In genomic region chr4:106704416-106704815, GRCm38 (mm10) we compare ENCODE assay signal across 11 mouse cellular contexts. TPM values are rescaled to one million over a fixed set of nuclear protein-coding genes. Genes with fewer than 3 reads are reported as not detected.
DNase-seq lines count a peak whose midpoint lies in the region; ATAC-seq lines count a peak whose summit lies in the region.
"Had no signal": no experiment of that assay in that cellular context is flagged by ENCODE, and none has a peak within 500 bp of the region (broad histone marks: within the 10 kb centered on the region; RNA-seq: fewer than 3 reads in every experiment).

No protein-coding gene starts in this region.

- intact Hi-C loops in left cerebral cortex, postnatal 10 days (cut with DNase I), result no loop called here

- DNase-seq in ES-CJ7 (ENCODE audit: low read depth, low spot score), result peak; percentile 11
- DNase-seq in cerebellum, postnatal 14 days, result peak; percentile 73 to 80
- DNase-seq in left cerebral cortex, postnatal 10 days (ENCODE audit: extremely low spot score in 1 of 2, low spot score in 2 of 2), result peak; percentile 53 to 55
- DNase-seq in thymus, postnatal 14 days, result no peak

- no peaks in the 10 kb centered on the region for H3K9me3 ChIP-seq in hindbrain, embryonic 16.5 days (ENCODE audit: control insufficient read depth, low read length)
- H3K9me3 ChIP-seq in heart, embryonic 12.5 days (replicated peaks), result no peaks in the 10 kb centered on the region
- H3K9me3 ChIP-seq: embryonic facial prominence, embryonic 15.5 days; G1E had no signal

- H3K9ac ChIP-seq in hindbrain, embryonic 16.5 days (ENCODE audit: low read depth, low read length), result peak overlapping the region; percentile 13; the same call in 1 of the 2 replicates
- no peak overlapping the region for H3K9ac ChIP-seq in heart, embryonic 12.5 days
- H3K9ac ChIP-seq: embryonic facial prominence, embryonic 15.5 days had no signal

- peaks cover 32% of the 10 kb centered on the region for H3K4me1 ChIP-seq in hindbrain, embryonic 16.5 days (ENCODE audit: control insufficient read depth, insufficient read depth, low read depth, low read length)
- peaks cover 10% of the 10 kb centered on the region; the same call in 1 of the 2 replicates for H3K4me1 ChIP-seq in heart, embryonic 12.5 days (replicated peaks)

- H3K4me2 ChIP-seq in hindbrain, embryonic 16.5 days (ENCODE audit: low read length), result no peak overlapping the region
- H3K4me2 ChIP-seq in heart, embryonic 12.5 days, result no peak overlapping the region
- H3K4me2 ChIP-seq: embryonic facial prominence, embryonic 15.5 days had no signal

- peak; percentile 60 for ATAC-seq in hindbrain, embryonic 16.5 days
- ATAC-seq in inflammation-experienced regulatory T-cells, adult 6 months, result no peak
- ATAC-seq in heart, embryonic 12.5 days (ENCODE audit: insufficient number of reproducible peaks, low FRiP score), result no peak
- ATAC-seq in granulocyte monocyte progenitor cell, adult 5-6 weeks (replicated peaks; ENCODE audit: poor library complexity, severe bottlenecking), result no peak

- no peak overlapping the region for H3K4me3 ChIP-seq in hindbrain, embryonic 16.5 days (ENCODE audit: low read length)
- H3K4me3 ChIP-seq in heart, embryonic 12.5 days, result no peak overlapping the region
- H3K4me3 ChIP-seq: embryonic facial prominence, embryonic 15.5 days had no signal

- H3K36me3 ChIP-seq in hindbrain, embryonic 16.5 days (ENCODE audit: control insufficient read depth, insufficient read depth, low read length), result no peaks in the 10 kb centered on the region
- H3K36me3 ChIP-seq in heart, embryonic 12.5 days, result no peaks in the 10 kb centered on the region
- H3K36me3 ChIP-seq: embryonic facial prominence, embryonic 15.5 days; G1E had no signal

- H3K27ac ChIP-seq in hindbrain, embryonic 16.5 days (ENCODE audit: low read depth, low read length), result peak overlapping the region; percentile 67
- H3K27ac ChIP-seq in heart, embryonic 12.5 days (ENCODE audit: poor library complexity, severe bottlenecking), result no peak overlapping the region
- H3K27ac ChIP-seq: embryonic facial prominence, embryonic 15.5 days had no signal

- 27% methylated on average over 11 of the region's 11 CpGs for WGBS in hindbrain, embryonic 16.5 days
- 62% methylated on average over 11 of the region's 11 CpGs for WGBS in heart, embryonic 12.5 days

- H3K27me3 ChIP-seq in hindbrain, embryonic 16.5 days (replicated peaks; ENCODE audit: control insufficient read depth, insufficient read depth, low read length), result no peaks in the 10 kb centered on the region; the same call in 1 of the 2 replicates
- peaks cover 32% of the 10 kb centered on the region for H3K27me3 ChIP-seq in heart, embryonic 12.5 days (replicated peaks)
- H3K27me3 ChIP-seq: embryonic facial prominence, embryonic 15.5 days had no signal

RNA-seq across cellular contexts. Expression of gene Ttc4, which starts 25.7 kb away (rescaled TPM):
- polyA plus RNA-seq in hindbrain, embryonic 16.5 days (2015; fragmentation: Nextera tagmentation; extraction: Ambion mirVana), result 140 and 152 TPM in 2 replicates
- 10 to 100 TPM; 44.8 to 45.4 TPM for total RNA-seq in left cerebral cortex, postnatal 10 days (2021)
- polyA plus RNA-seq in inflammation-experienced regulatory T-cells, adult 6 months (2017; shearing (Covaris generic)), result 10 to 100 TPM; 40.1 to 63.1 (median 60.4) TPM
- polyA plus RNA-seq in heart, embryonic 12.5 days (2016; fragmentation: Nextera tagmentation; extraction: Ambion mirVana), result 55.6 and 57.7 TPM in 2 replicates
- total RNA-seq in granulocyte monocyte progenitor cell, adult 5-6 weeks (2014; fragmentation: Nextera tagmentation), result 32.9 and 48.9 TPM in 2 replicates
- 31.5 and 32.6 TPM in 2 replicates for total RNA-seq in granulocyte monocyte progenitor cell, adult 5-6 weeks (2017)

RNA-seq across cellular contexts. Expression of gene Mroh7, which starts 26.3 kb away (rescaled TPM):
- 0.41 and 1.2 TPM in 2 replicates for polyA plus RNA-seq in hindbrain, embryonic 16.5 days (2015; fragmentation: Nextera tagmentation; extraction: Ambion mirVana)
- 1 to 10 TPM; 1.7 to 2.7 TPM for total RNA-seq in left cerebral cortex, postnatal 10 days (2021)
- not detected for polyA plus RNA-seq in inflammation-experienced regulatory T-cells, adult 6 months (2017; shearing (Covaris generic))
- polyA plus RNA-seq in heart, embryonic 12.5 days (2016; fragmentation: Nextera tagmentation; extraction: Ambion mirVana), result 0.35 and 0.80 TPM in 2 replicates
- not detected in 2 replicates for total RNA-seq in granulocyte monocyte progenitor cell, adult 5-6 weeks (2014; fragmentation: Nextera tagmentation)
- not detected in 2 replicates for total RNA-seq in granulocyte monocyte progenitor cell, adult 5-6 weeks (2017)
- polyA plus RNA-seq: G1E had no signal

RNA-seq across cellular contexts. Expression of gene Fam151a, which starts 29.3 kb away (rescaled TPM):
- polyA plus RNA-seq in hindbrain, embryonic 16.5 days (2015; fragmentation: Nextera tagmentation; extraction: Ambion mirVana), result not detected in 2 replicates
- not detected for total RNA-seq in left cerebral cortex, postnatal 10 days (2021)
- polyA plus RNA-seq in inflammation-experienced regulatory T-cells, adult 6 months (2017; shearing (Covaris generic)), result not detected
- 0.13 TPM in 1 of 2 replicates, not detected in the other for polyA plus RNA-seq in heart, embryonic 12.5 days (2016; fragmentation: Nextera tagmentation; extraction: Ambion mirVana)
- total RNA-seq in granulocyte monocyte progenitor cell, adult 5-6 weeks (2014; fragmentation: Nextera tagmentation), result not detected in 2 replicates
- not detected in 2 replicates for total RNA-seq in granulocyte monocyte progenitor cell, adult 5-6 weeks (2017)
- total RNA-seq: G1E; liver, adult 2 months had no signal
- polyA plus RNA-seq: G1E; liver, adult 2 months had no signal

RNA-seq across cellular contexts. Expression of gene Pars2, which starts 53.5 kb away (rescaled TPM):
- polyA plus RNA-seq in hindbrain, embryonic 16.5 days (2015; fragmentation: Nextera tagmentation; extraction: Ambion mirVana), result 9.3 and 10.8 TPM in 2 replicates
- 1 to 10 TPM; 6.4 to 8.2 TPM for total RNA-seq in left cerebral cortex, postnatal 10 days (2021)
- polyA plus RNA-seq in inflammation-experienced regulatory T-cells, adult 6 months (2017; shearing (Covaris generic)), result 10 to 100 TPM in 2 of 3 experiments, 1 to 10 TPM in 1; 9.6 to 12.1 (median 10.0) TPM
- polyA plus RNA-seq in heart, embryonic 12.5 days (2016; fragmentation: Nextera tagmentation; extraction: Ambion mirVana), result 12.3 and 13.6 TPM in 2 replicates
- total RNA-seq in granulocyte monocyte progenitor cell, adult 5-6 weeks (2014; fragmentation: Nextera tagmentation), result 11.2 and 18.2 TPM in 2 replicates
- 8.2 and 13.9 TPM in 2 replicates for total RNA-seq in granulocyte monocyte progenitor cell, adult 5-6 weeks (2017)
